Mouse (Mus musculus): ENCODE results near the gene Tnfrsf8. TPM values are rescaled to one million over a fixed set of nuclear protein-coding genes. Genes with fewer than 3 reads are reported as not detected.

Tnfrsf8 gene
- total and polyA plus RNA-seq, 3 experiments = 12.7 to 31.0 (median 24.7) TPM

DNA sequence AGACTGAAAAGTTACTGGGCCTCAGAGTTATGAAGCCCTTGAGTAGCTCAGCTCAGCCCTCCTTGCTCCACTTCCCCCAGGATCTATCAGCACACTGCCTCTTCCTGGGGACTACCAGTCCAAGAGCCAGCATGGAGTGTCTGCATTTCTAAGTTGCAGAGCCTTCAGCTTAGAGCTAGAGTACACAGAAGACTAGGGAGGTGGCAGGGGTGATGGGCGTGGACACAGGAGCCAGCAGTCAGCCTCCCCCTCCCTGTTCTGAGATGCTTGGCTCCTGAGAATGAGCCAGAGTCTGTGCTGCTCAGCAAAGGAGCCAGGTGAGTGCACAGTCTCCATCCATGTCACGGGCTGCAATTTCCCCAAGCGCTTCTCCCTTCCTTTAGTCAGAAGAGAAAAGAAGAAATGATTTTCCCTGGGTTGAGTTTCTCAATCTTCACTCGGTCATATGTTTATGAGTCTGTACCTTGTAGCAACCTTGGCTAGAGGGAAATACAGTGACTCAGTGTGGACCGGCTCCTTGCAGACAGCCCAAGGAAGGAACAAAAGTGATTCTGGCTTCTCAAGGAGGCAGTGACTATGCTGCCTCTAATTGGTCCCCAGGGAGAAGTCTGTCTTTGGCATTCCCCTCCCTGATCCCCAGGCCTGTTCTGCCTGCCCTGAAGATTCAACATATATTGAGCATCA, 57.1 kb downstream of the Tnfrsf8 start:
- Histone ChIP-seq H3K9ac (ENCODE audit: insufficient read depth, low read depth) (no peak overlapping the region), H3K4me1 (ENCODE audit: control insufficient read depth in 1 of 2, insufficient read depth in 2 of 2) (peaks cover 30 to 56% of the 10 kb centered on the region in 2 experiments), H3K36me3 (replicated peaks in 1 of 2; ENCODE audit: control insufficient read depth in 1 of 2, insufficient read depth in 1 of 2, low read length in 1 of 2) (no peaks in the 10 kb centered on the region), H3K27ac (ENCODE audit: insufficient read depth, low read depth) (no peak overlapping the region), H3K27me3 (replicated peaks) (no peaks in the 10 kb centered on the region), H3K79me2 (replicated peaks; ENCODE audit: control insufficient read depth, extremely low read depth, insufficient read depth, poor library complexity, severe bottlenecking) (no peaks in the 10 kb centered on the region), H3K4me3 (replicated peaks in 1 of 3; ENCODE audit: low read depth in 2 of 3, low read length in 2 of 3, poor library complexity in 1 of 3) (no peak overlapping the region), H3K4me2 (ENCODE audit: insufficient read depth, low read depth, poor library complexity, severe bottlenecking) (peak overlapping the region; percentile 16; the same call in 1 of the 2 replicates), H3K9me3 (replicated peaks; ENCODE audit: low read length) (no peaks in the 10 kb centered on the region)
- in situ Hi-C loops (cut with MboI; ENCODE audit: low pct_ligation_motif_present, low pct_unique_long_range_greater_than_20kb, low sequenced_read_pairs) (no loop called here), dilution Hi-C loops (cut with MboI; ENCODE audit: extremely low pct_ligation_motif_present, extremely low pct_unique_long_range_greater_than_20kb, low sequenced_read_pairs) (no loop called here)
- DNase-seq (ENCODE audit: extremely low read depth) = no peak
- peak; percentile 28; the same call in 1 of the 2 replicates for TF ChIP-seq EP300 (IDR thresholded peaks at IDR 0.05; ENCODE audit: low read length)
- TF ChIP-seq POLR2AphosphoS2 (IDR thresholded peaks at IDR 0.05; ENCODE audit: low read depth, low read length) = no peak

GRCm38 (mm10) chr4:145256144-145256543, 58.8 kb downstream of the Tnfrsf8 start:
- no peaks in the 10 kb centered on the region for H3K9me3 ChIP-seq (replicated peaks; ENCODE audit: low read length)
- no peak overlapping the region for H3K9ac ChIP-seq (ENCODE audit: insufficient read depth, low read depth)
- in situ Hi-C loops (cut with MboI; ENCODE audit: low pct_ligation_motif_present, low pct_unique_long_range_greater_than_20kb, low sequenced_read_pairs) (no loop called here), dilution Hi-C loops (cut with MboI; ENCODE audit: extremely low pct_ligation_motif_present, extremely low pct_unique_long_range_greater_than_20kb, low sequenced_read_pairs) (no loop called here)
- no peak for DNase-seq (ENCODE audit: extremely low read depth)
- no peak overlapping the region for H3K27ac ChIP-seq (ENCODE audit: insufficient read depth, low read depth)
- H3K79me2 ChIP-seq (replicated peaks; ENCODE audit: control insufficient read depth, extremely low read depth, insufficient read depth, poor library complexity, severe bottlenecking) = no peaks in the 10 kb centered on the region
- TF ChIP-seq HCFC1 (IDR thresholded peaks at IDR 0.05; ENCODE audit: low read depth, low read length) = no peak
- TF ChIP-seq CHD1 (IDR thresholded peaks at IDR 0.05; ENCODE audit: low read depth, low read length) = no peak
- TF ChIP-seq MAFK (IDR thresholded peaks at IDR 0.05; ENCODE audit: insufficient replicate concordance, low read length) = no peak
- TF ChIP-seq GABPA (IDR thresholded peaks at IDR 0.05; ENCODE audit: insufficient replicate concordance, low read depth, low read length) = no peak
- no peaks in the 10 kb centered on the region for H3K27me3 ChIP-seq (replicated peaks)
- no peaks in the 10 kb centered on the region for H3K36me3 ChIP-seq (replicated peaks in 1 of 2; ENCODE audit: control insufficient read depth in 1 of 2, insufficient read depth in 1 of 2, low read length in 1 of 2)
- H3K4me2 ChIP-seq (ENCODE audit: insufficient read depth, low read depth, poor library complexity, severe bottlenecking) = no peak overlapping the region
- H3K4me1 ChIP-seq (ENCODE audit: control insufficient read depth in 1 of 2, insufficient read depth in 2 of 2) = peaks cover 35 to 70% of the 10 kb centered on the region in 2 experiments
- H3K4me3 ChIP-seq (replicated peaks in 1 of 3; ENCODE audit: low read depth in 2 of 3, low read length in 2 of 3, poor library complexity in 1 of 3) = no peak overlapping the region

DNA sequence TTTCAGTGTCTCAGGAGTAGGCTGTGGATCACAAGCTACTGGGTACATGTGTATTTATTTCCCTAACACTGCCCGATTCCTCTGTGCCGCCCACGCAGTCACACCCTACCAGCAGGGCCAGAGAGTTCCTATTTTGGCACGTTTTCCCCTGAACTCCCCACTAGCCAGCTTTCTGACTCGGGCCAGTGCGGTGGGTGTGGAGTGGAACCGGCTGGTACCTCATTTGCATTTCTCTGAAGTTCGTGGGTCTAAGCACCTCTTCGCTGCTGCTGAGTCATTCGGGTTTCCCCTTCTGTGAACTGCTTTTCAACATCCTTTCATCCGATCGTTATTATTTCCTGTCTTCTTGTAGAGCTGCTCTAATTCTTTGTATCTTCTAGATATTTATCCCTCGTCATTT, 60.5 kb downstream of the Tnfrsf8 start:
- peak; percentile 90 for DNase-seq (ENCODE audit: extremely low read depth)
- peak overlapping the region; percentile 80 for H3K27ac ChIP-seq (ENCODE audit: insufficient read depth, low read depth)
- in situ Hi-C loops (cut with MboI; ENCODE audit: low pct_ligation_motif_present, low pct_unique_long_range_greater_than_20kb, low sequenced_read_pairs) = no loop called here
- H3K9me3 ChIP-seq (replicated peaks; ENCODE audit: low read length) = no peaks in the 10 kb centered on the region
- dilution Hi-C loops (cut with MboI; ENCODE audit: extremely low pct_ligation_motif_present, extremely low pct_unique_long_range_greater_than_20kb, low sequenced_read_pairs) = no loop called here
- H3K27me3 ChIP-seq (replicated peaks) = no peaks in the 10 kb centered on the region
- peak overlapping the region; percentile 78; the same call in 1 of the 2 replicates for H3K4me2 ChIP-seq (ENCODE audit: insufficient read depth, low read depth, poor library complexity, severe bottlenecking)
- H3K4me3 ChIP-seq (replicated peaks in 1 of 3; ENCODE audit: low read depth in 2 of 3, low read length in 2 of 3, poor library complexity in 1 of 3) = peak overlapping the region in 1 of 3 experiments; percentile 26
- no peaks in the 10 kb centered on the region for H3K36me3 ChIP-seq (replicated peaks in 1 of 2; ENCODE audit: control insufficient read depth in 1 of 2, insufficient read depth in 1 of 2, low read length in 1 of 2)
- no peaks in the 10 kb centered on the region for H3K79me2 ChIP-seq (replicated peaks; ENCODE audit: control insufficient read depth, extremely low read depth, insufficient read depth, poor library complexity, severe bottlenecking)
- peak overlapping the region; percentile 53; the same call in 1 of the 2 replicates for H3K9ac ChIP-seq (ENCODE audit: insufficient read depth, low read depth)
- peaks cover 49 to 88% of the 10 kb centered on the region in 2 experiments for H3K4me1 ChIP-seq (ENCODE audit: control insufficient read depth in 1 of 2, insufficient read depth in 2 of 2)
- TF ChIP-seq SIN3A (IDR thresholded peaks at IDR 0.05; ENCODE audit: low read length) = peak; percentile 88
- 0 out of 2 replicates have a peak, but pooled peaks have one; percentile 40 for TF ChIP-seq ELF1 (IDR thresholded peaks at IDR 0.05; ENCODE audit: low read depth, low read length)
- no peak for TF ChIP-seq CTCF (conservative IDR thresholded peaks at IDR 0.05 in 1 of 2, IDR thresholded peaks at IDR 0.05 in 1 of 2; ENCODE audit: low read depth in 2 of 2, low read length in 2 of 2)
- no peak for TF ChIP-seq USF2 (conservative IDR thresholded peaks at IDR 0.05; ENCODE audit: low read depth, low read length)
- no peak for TF ChIP-seq GABPA (IDR thresholded peaks at IDR 0.05; ENCODE audit: insufficient replicate concordance, low read depth, low read length)
- TF ChIP-seq ZKSCAN1 (IDR thresholded peaks at IDR 0.05; ENCODE audit: borderline replicate concordance, low read depth, low read length) = no peak
- no peak for TF ChIP-seq UBTF (IDR thresholded peaks at IDR 0.05; ENCODE audit: low read depth, low read length)
- TF ChIP-seq ZC3H11A (IDR thresholded peaks at IDR 0.05; ENCODE audit: low read depth, low read length) = no peak
- TF ChIP-seq SMC3 (IDR thresholded peaks at IDR 0.05; ENCODE audit: low read depth, low read length) = no peak; the same call in none of the 2 replicates
- peak; percentile 84 for TF ChIP-seq EP300 (IDR thresholded peaks at IDR 0.05; ENCODE audit: low read length)
- peak; percentile 75; the same call in 1 of the 2 replicates for TF ChIP-seq RCOR1 (conservative IDR thresholded peaks at IDR 0.05; ENCODE audit: low read depth, low read length)
- TF ChIP-seq CHD2 (IDR thresholded peaks at IDR 0.05; ENCODE audit: low read length) = peak; percentile 67
- TF ChIP-seq MEF2A (IDR thresholded peaks at IDR 0.05; ENCODE audit: borderline replicate concordance, low read depth, low read length) = peak; percentile 91
- TF ChIP-seq BHLHE40 (IDR thresholded peaks at IDR 0.05; ENCODE audit: low read depth, low read length) = peak; percentile 99
- peak; percentile 80 for TF ChIP-seq JUN (IDR thresholded peaks at IDR 0.05; ENCODE audit: insufficient read depth, low read depth, low read length)
- no peak for TF ChIP-seq PAX5 (IDR thresholded peaks at IDR 0.05; ENCODE audit: low read length)
- no peak for TF ChIP-seq ZNF384 (IDR thresholded peaks at IDR 0.05; ENCODE audit: low read depth, low read length)
- TF ChIP-seq TCF12 (IDR thresholded peaks at IDR 0.05; ENCODE audit: low read depth, low read length) = peak; percentile 75
- no peak; the same call in none of the 2 replicates for TF ChIP-seq MAFK (IDR thresholded peaks at IDR 0.05; ENCODE audit: insufficient replicate concordance, low read length)
- peak; percentile 76 for TF ChIP-seq MAX (IDR thresholded peaks at IDR 0.05; ENCODE audit: low read length)
- no peak for TF ChIP-seq NRF1 (IDR thresholded peaks at IDR 0.05; ENCODE audit: low read depth, low read length)
